Mouse (Mus musculus) intestine, embryonic 16.5 days (tissue): ENCODE data around the gene Ddrgk1. TPM values are rescaled to one million over a fixed set of nuclear protein-coding genes. Genes with fewer than 3 reads are reported as not detected.

ENCODE experiments used
- ATAC-seq: fragments of 200-750 bp; cut with Nextera tagmentation; 2 replicates; pipeline ENCODE4 v1.8.0; 2017; ENCODE audit warnings: moderate TSS enrichment, moderate library complexity
- H3K27ac ChIP-seq: fragments of 300-500 bp; sonication (generic); 2 replicates; pipeline ENCODE4 v1.5.1; 2014; ENCODE audit warnings: mild to moderate bottlenecking, low read length
- H3K27me3 ChIP-seq: fragments of 300-500 bp; sonication (generic); replicated peaks from 2 replicates; pipeline ENCODE4 v1.6.1; 2014; ENCODE audit warnings: low read length, control low read depth, mixed read lengths; ENCODE audit not compliant: control insufficient read depth, insufficient read depth
- H3K36me3 ChIP-seq: fragments of 300-500 bp; sonication (generic); 2 replicates; pipeline ENCODE4 v1.6.1; 2014; ENCODE audit warnings: low read length, control low read depth; ENCODE audit not compliant: control insufficient read depth, insufficient read depth
- H3K4me1 ChIP-seq: fragments of 300-500 bp; sonication (generic); 2 replicates; pipeline ENCODE4 v1.6.1; 2014; ENCODE audit warnings: low read length, control low read depth, mixed read lengths; ENCODE audit not compliant: control insufficient read depth, insufficient read depth
- H3K4me2 ChIP-seq: fragments of 300-500 bp; sonication (generic); 2 replicates; pipeline ENCODE4 v1.6.1; 2014; ENCODE audit warnings: low read depth, low read length, control low read depth
- H3K4me3 ChIP-seq: fragments of 300-500 bp; sonication (generic); 2 replicates; pipeline ENCODE4 v1.5.1; 2014; ENCODE audit warnings: mild to moderate bottlenecking, low read length
- H3K9ac ChIP-seq: fragments of 300-500 bp; sonication (generic); 2 replicates; pipeline ENCODE4 v1.6.1; 2014; ENCODE audit warnings: low read depth, low read length
- H3K9me3 ChIP-seq: fragments of 300-500 bp; sonication (generic); 2 replicates; pipeline ENCODE4 v1.6.1; 2016; ENCODE audit warnings: low read length, control low read depth; ENCODE audit not compliant: control insufficient read depth
- WGBS: fragments of 180-500 bp; shearing (Covaris S2); extraction: QIAGEN DNeasy Blood & Tissue Kit; methylation state at CpG from one replicate; pipeline ENCODE4 v1.1.7; 2014; 5-methylcytosine and 5-hydroxymethylcytosine counted together
- polyA plus RNA-seq: library from polyadenylated mRNA; unstranded; fragments of >200 nt; fragmentation: Nextera tagmentation; extraction: Ambion mirVana; gene quantifications from 2 replicates; pipeline ENCODE4 v1.2.1, GENCODE M21; 2015

Gene Ddrgk1
- polyA plus RNA-seq, 1 experiment from 2014 or later, result 88.0 TPM

- Histone ChIP-seq H3K4me2 (peak overlapping the region; percentile 72), H3K9ac (peak overlapping the region; percentile 95), H3K36me3 (no peaks in the 10 kb centered on the region), H3K27me3 (peaks cover 3% of the 10 kb centered on the region), H3K9me3 (no peaks in the 10 kb centered on the region), H3K4me1 (peaks cover 9% of the 10 kb centered on the region), H3K4me3 (peak overlapping the region; percentile 97), H3K27ac (peak overlapping the region; percentile 73)
- 2% methylated on average over 37 of the region's 37 CpGs for WGBS
- peak; percentile 68 for ATAC-seq
These were observed 35.2 kb downstream of the Ddrgk1 start for GRCm38 (mm10) chr2:130629080-130629838.

GRCm38 (mm10) chr2:130628424-130628823 lies 36.0 kb downstream of the Ddrgk1 start:
- H3K4me1 ChIP-seq, result peaks cover 8% of the 10 kb centered on the region
- peak overlapping the region; percentile 97 for H3K4me3 ChIP-seq
- H3K27me3 ChIP-seq, result no peaks in the 10 kb centered on the region
- H3K9ac ChIP-seq, result no peak overlapping the region
- 56% methylated on average over 3 of the region's 3 CpGs for WGBS
- H3K9me3 ChIP-seq, result no peaks in the 10 kb centered on the region
- H3K27ac ChIP-seq, result no peak overlapping the region
- 0 out of 2 replicates have a peak, but pooled peaks cover under 1% of the 10 kb centered on the region for H3K36me3 ChIP-seq
- ATAC-seq, result no peak
- peak overlapping the region; percentile 72; the same call in 1 of the 2 replicates for H3K4me2 ChIP-seq

DNA sequence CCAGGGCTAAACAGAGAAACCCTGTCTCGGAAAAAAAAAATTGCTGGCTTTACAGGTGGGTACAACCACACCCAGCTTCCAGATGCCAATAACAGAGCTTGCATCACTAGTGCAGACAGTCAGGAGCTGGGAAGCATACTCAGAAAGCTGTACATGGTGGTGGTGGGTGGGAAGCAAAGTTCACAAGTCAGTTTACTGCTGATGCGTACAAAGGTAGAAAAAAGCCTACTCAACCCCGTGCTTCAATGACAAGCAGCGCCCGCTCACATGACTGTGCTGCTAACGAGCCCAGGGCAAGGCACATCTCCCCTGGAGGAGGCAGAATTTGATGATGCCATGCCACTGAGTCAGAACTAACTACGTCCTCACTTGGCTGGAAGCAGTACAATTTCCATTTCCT lies 45.5 kb downstream of the Ddrgk1 start:
- peaks cover 20% of the 10 kb centered on the region for H3K36me3 ChIP-seq
- H3K9me3 ChIP-seq, result no peaks in the 10 kb centered on the region
- WGBS, result 88% methylated on average over 7 of the region's 7 CpGs
- H3K27ac ChIP-seq, result no peak overlapping the region
- H3K27me3 ChIP-seq, result no peaks in the 10 kb centered on the region
- no peak overlapping the region for H3K4me3 ChIP-seq
- no peak overlapping the region for H3K9ac ChIP-seq
- no peaks in the 10 kb centered on the region for H3K4me1 ChIP-seq
- ATAC-seq, result no peak
- no peak overlapping the region for H3K4me2 ChIP-seq

DNA sequence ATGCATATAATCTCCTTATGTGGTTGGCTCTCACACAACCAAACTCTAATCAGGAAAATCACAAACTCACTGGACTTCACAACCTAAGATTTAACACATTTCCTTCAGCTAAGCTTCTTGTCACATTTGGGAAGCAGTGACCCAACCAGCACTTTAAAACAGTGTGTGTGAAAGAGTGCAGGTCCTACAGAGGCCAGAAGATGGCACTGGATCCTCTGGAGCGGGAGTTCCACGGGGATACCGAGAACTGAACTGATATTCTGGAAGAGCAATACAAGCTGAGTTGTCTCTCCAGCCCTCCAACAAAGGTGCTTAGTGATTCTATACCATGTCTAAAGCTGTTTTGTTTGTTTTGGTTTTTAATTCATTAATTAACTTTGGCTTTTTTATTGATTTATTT lies 51.4 kb downstream of the Ddrgk1 start:
- H3K4me3 ChIP-seq, result no peak overlapping the region
- no peaks in the 10 kb centered on the region for H3K4me1 ChIP-seq
- H3K9me3 ChIP-seq, result no peaks in the 10 kb centered on the region
- peaks cover 17% of the 10 kb centered on the region for H3K36me3 ChIP-seq
- H3K27me3 ChIP-seq, result no peaks in the 10 kb centered on the region
- H3K9ac ChIP-seq, result no peak overlapping the region
- no peak for ATAC-seq
- WGBS, result 61% methylated on average over 3 of the region's 3 CpGs
- H3K27ac ChIP-seq, result no peak overlapping the region
- H3K4me2 ChIP-seq, result no peak overlapping the region

Other genes starting within 250 kb of the Ddrgk1 start
- 75.0 and 81.5 TPM in 2 replicates for gene Vps16, start 240.3 kb downstream of the Ddrgk1 start, polyA plus RNA-seq
- gene Pced1a, start 240.0 kb downstream of the Ddrgk1 start, polyA plus RNA-seq, result 10.7 and 13.2 TPM in 2 replicates
- 29.0 and 53.6 TPM in 2 replicates for gene Ptpra, start 214.4 kb downstream of the Ddrgk1 start, polyA plus RNA-seq
- gene Mrps26, start 100.9 kb downstream of the Ddrgk1 start, polyA plus RNA-seq, result 92.2 and 96.8 TPM in 2 replicates
- not detected in 2 replicates for gene Oxt, start 88.5 kb downstream of the Ddrgk1 start, polyA plus RNA-seq
- not detected in 2 replicates for gene Avp, start 82.1 kb downstream of the Ddrgk1 start, polyA plus RNA-seq
- 15.5 and 16.2 TPM in 2 replicates for gene Fastkd5, start 34.6 kb downstream of the Ddrgk1 start, polyA plus RNA-seq
- gene Ubox5, start 34.6 kb downstream of the Ddrgk1 start, polyA plus RNA-seq, result 11.7 and 12.0 TPM in 2 replicates
- 15.0 and 19.0 TPM in 2 replicates for gene Lzts3, start 21.9 kb downstream of the Ddrgk1 start, polyA plus RNA-seq
- 72.2 and 81.0 TPM in 2 replicates for gene Itpa, start 3.0 kb upstream of the Ddrgk1 start, polyA plus RNA-seq
- 0.22 and 0.24 TPM in 2 replicates for gene Slc4a11, start 32.9 kb upstream of the Ddrgk1 start, polyA plus RNA-seq
- 22.6 and 25.9 TPM in 2 replicates for gene 4930402H24Rik, start 241.7 kb upstream of the Ddrgk1 start, polyA plus RNA-seq
- 3.1 and 3.3 TPM in 2 replicates for gene Atrn, start 241.8 kb upstream of the Ddrgk1 start, polyA plus RNA-seq